Mouse (Mus musculus) neural tube, embryonic 15.5 days (tissue): Measurements from ENCODE around the gene Trip10. TPM values are rescaled to one million over a fixed set of nuclear protein-coding genes. Genes with fewer than 3 reads are reported as not detected.

Experiments used
- ATAC-seq: fragments of 200-750 bp; cut with Nextera tagmentation; 2 replicates; pipeline ENCODE4 v1.8.0; 2017; ENCODE audit warnings: mild to moderate bottlenecking, moderate TSS enrichment, moderate library complexity; ENCODE audit not compliant: low FRiP score
- H3K27ac ChIP-seq: fragments of 300-500 bp; sonication (generic); replicated peaks from 2 replicates; pipeline ENCODE4 v1.5.1; 2015; ENCODE audit warnings: mild to moderate bottlenecking, inconsistent platforms
- H3K27me3 ChIP-seq: fragments of 300-500 bp; sonication (generic); replicated peaks from 2 replicates; pipeline ENCODE4 v1.6.1; 2015; ENCODE audit warnings: inconsistent platforms
- H3K36me3 ChIP-seq: fragments of 300-500 bp; sonication (generic); 2 replicates; pipeline ENCODE4 v1.6.1; 2015; ENCODE audit warnings: inconsistent platforms
- H3K4me1 ChIP-seq: fragments of 300-500 bp; sonication (generic); 2 replicates; pipeline ENCODE4 v1.6.1; 2015; ENCODE audit warnings: inconsistent platforms
- H3K4me2 ChIP-seq: fragments of 300-500 bp; sonication (generic); 2 replicates; pipeline ENCODE4 v1.6.1; 2015; ENCODE audit warnings: inconsistent platforms, mild to moderate bottlenecking, moderate library complexity
- H3K4me3 ChIP-seq: fragments of 300-500 bp; sonication (generic); replicated peaks from 2 replicates; pipeline ENCODE4 v1.5.1; 2015; ENCODE audit warnings: mild to moderate bottlenecking, inconsistent platforms
- H3K9ac ChIP-seq: fragments of 300-500 bp; sonication (generic); replicated peaks from 2 replicates; pipeline ENCODE4 v1.6.1; 2015; ENCODE audit warnings: mild to moderate bottlenecking, inconsistent platforms
- H3K9me3 ChIP-seq: fragments of 300-500 bp; sonication (generic); replicated peaks from 2 replicates; pipeline ENCODE4 v1.6.1; 2016; ENCODE audit warnings: inconsistent platforms
- WGBS: fragments of 180-500 bp; shearing (Covaris S2); methylation state at CpG from one replicate; pipeline ENCODE4 v1.1.7; 2015; ENCODE audit warnings: mixed read lengths; 5-methylcytosine and 5-hydroxymethylcytosine counted together
- polyA plus RNA-seq: library from polyadenylated mRNA; unstranded; fragments of >200 nt; fragmentation: Nextera tagmentation; extraction: Ambion mirVana; gene quantifications from 2 replicates; pipeline ENCODE4 v1.2.1, GENCODE M21; 2015

Trip10 gene
- polyA plus RNA-seq, 1 experiment from 2014 or later = 9.3 TPM

DNA sequence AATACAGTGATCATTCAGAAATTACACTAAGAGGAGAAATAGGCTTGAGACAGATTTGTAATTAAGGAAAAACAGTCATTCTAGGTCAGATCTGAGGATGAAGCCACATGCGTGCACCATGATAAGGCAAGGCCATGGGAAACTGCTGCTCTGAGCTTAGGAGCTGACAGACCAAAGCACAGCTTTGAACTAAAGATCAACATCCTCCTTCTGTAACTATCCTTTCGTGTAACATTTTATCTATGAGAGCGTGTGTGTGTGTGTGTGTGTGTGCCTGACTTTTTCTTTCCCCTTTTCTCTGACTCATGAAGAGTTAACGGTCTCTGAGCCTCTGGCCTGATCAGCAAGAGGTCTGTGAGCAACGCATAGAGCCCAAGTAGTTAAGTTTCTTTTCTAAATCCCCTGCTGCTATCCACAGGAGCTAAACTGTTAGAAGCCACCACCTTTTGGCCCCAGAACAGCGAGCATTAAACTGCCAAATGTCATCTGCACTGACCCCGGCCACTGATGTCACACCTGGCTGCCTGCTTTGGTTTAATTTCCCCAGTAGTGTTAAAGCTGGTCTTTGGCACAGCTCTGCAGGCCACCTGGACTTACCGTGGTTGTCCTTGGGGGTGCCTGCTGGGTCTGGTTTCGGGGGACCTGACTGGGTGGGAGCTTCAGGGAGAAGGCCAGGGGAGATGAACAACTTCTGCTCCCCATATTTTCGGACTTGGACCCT lies 5.4 kb upstream of the Trip10 start:
- WGBS = 82% methylated on average over 10 of the region's 10 CpGs

DNA sequence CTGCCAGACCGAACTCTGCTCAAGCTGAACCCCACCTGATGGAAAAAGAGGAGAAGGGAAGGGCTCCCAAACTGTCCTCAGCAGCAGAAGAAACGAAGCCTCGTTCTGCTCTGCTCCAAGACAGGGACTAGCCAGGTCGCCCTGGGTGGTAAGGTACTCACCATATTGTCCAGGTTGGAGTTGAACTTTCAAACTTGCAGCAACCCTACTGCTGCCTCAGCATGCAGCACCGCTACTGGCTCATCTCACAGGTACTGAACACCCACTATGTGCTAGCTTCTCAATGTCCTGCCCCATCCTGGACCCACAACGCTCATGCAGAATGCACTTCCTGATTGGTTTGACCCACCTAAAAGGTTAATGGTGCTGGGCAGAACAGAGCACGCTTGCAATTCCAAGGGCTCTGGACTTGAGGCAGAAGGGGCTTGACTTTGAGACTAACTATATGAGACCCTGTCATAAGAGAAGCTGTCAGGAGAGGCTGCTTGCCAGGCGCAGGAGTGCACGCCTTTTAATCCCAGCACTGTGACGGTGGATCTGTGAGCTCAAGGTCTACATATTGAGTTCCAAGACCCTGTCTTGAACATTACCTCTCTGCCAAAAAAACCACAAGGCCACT lies 3.8 kb upstream of the Trip10 start:
- Histone ChIP-seq H3K4me2 (no peak overlapping the region), H3K4me3 (no peak overlapping the region), H3K9ac (no peak overlapping the region), H3K27me3 (no peaks in the 10 kb centered on the region), H3K4me1 (peaks cover 38% of the 10 kb centered on the region), H3K36me3 (peaks cover 14% of the 10 kb centered on the region), H3K27ac (no peak overlapping the region), H3K9me3 (no peaks in the 10 kb centered on the region)
- ATAC-seq = no peak
- 93% methylated on average over 10 of the region's 10 CpGs for WGBS

More for the DNA sequence above, 5.4 kb upstream of the Trip10 start:
- no peak for ATAC-seq
- Histone ChIP-seq H3K36me3 (peaks cover 14% of the 10 kb centered on the region), H3K9me3 (no peaks in the 10 kb centered on the region), H3K4me3 (no peak overlapping the region), H3K27ac (no peak overlapping the region), H3K9ac (no peak overlapping the region), H3K4me1 (peaks cover 21% of the 10 kb centered on the region), H3K27me3 (no peaks in the 10 kb centered on the region), H3K4me2 (no peak overlapping the region)

DNA sequence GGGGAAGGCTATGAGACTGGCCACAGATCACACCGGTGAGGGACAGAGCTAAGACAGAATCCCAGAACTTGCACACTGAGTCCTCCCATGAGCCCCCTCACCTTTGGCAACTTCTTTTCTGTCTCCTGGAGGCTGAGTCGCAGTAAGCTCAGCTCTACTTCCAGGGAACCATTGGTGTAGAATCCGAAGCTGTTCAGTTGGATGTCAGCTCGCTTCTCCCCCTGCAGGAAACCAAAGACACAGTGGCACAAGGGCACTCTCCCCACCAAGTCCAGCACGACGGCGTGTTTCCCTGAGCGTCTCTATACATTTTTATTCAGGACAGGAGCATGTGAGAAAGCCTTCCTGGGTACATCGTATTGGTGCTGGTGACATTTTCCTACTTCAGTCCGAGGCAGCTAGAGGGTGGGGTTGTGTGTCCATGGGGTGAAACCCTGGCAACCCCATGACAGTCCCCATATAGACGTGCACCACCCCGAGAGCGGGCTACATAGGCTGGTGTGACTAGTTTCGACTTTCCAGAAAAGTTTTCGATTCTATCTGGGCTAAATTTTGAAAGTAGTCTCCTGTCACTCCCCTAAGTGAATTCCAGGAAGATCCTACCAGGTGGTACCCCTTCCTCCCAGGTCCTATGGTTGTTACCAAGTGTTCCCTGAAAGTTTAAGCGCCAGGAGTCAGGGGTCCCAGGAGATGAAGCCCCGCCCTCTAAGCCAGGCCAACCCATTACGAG lies 2.4 kb upstream of the Trip10 start:
- Histone ChIP-seq H3K4me1 (peaks cover 43% of the 10 kb centered on the region), H3K36me3 (peaks cover 10% of the 10 kb centered on the region), H3K4me3 (peak overlapping the region; percentile 74), H3K9ac (peak overlapping the region; percentile 77), H3K4me2 (peak overlapping the region; percentile 64), H3K9me3 (no peaks in the 10 kb centered on the region), H3K27ac (peak overlapping the region; percentile 99), H3K27me3 (no peaks in the 10 kb centered on the region)
- peak; percentile 0; the same call in 1 of the 2 replicates for ATAC-seq
- WGBS = 6% methylated on average over 18 of the region's 18 CpGs

DNA sequence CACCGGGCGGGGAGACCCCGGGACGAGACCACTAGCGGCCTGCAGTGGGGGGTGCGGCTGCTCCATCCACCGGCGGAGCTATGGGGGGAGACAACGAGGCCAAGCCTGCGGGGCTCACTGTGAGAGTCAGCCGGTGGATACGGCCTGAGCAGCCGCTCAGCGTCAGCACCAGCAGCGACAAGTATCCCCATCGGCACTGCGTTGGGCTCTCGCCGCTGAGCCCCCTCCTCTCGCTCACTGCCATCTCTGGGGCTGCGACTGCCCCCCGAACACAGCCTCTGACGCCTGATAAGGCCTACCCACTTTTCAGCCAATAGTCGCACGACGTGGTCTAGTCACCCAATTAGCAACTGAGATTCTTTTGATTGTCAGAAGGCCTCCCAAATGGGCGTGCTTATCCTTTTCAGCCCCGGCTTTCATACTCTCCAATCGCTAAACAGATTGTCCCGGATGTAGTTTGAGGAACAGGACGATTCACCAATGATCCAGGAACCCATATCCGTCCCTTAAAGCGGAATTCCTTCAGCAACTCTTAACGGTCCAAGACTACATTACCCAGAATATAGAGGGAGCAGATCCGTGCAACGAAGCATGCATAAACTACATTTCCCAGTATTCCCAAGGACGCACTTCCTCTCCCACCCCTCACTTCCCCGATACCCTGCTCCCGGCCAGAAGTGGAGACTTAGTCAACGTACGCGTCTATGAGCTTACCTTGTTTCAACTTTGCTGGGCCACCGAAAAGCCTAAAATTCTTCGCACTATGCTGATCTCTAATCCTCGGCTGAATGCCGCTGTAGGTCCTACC lies 1.7 kb upstream of the Trip10 start:
- under 1% methylated on average over 46 of the region's 46 CpGs for WGBS
- peak overlapping the region; percentile 97 for H3K4me2 ChIP-seq
- H3K27ac ChIP-seq = peak overlapping the region; percentile 99
- H3K9me3 ChIP-seq = no peaks in the 10 kb centered on the region
- peak overlapping the region; percentile 74 for H3K4me3 ChIP-seq
- H3K27me3 ChIP-seq = no peaks in the 10 kb centered on the region
- peaks cover 43% of the 10 kb centered on the region for H3K4me1 ChIP-seq
- peak overlapping the region; percentile 77 for H3K9ac ChIP-seq
- ATAC-seq = peak; percentile 93
- peaks cover 4% of the 10 kb centered on the region for H3K36me3 ChIP-seq

DNA sequence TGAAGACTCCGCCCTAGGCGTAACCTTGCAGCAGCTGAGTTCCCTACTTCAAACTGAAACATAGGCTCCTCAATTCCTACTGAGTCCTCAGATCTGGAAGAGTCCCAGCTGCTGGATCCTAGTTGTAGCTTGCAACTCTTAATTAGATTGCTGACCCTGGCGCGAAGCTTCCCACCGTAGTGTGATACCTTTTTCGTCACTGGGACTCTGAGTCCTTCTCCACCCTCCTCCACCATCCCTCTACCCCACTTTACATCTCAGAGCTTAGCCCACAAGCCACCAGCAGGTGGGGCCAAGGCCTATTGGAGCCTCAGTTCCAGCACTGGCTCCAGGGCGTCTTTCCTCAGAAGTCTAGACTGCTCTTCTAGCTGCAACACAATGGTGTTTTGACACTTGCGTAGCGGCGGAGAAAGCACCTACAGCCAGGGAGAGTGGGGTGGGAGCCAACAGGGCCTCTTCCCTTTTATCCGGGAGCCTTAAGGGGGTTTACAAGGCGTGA lies 1.0 kb upstream of the Trip10 start, which contains the start of gene Gpr108:
Gene Gpr108 (minus strand): TSS at position 246 of the 499 bp plus-strand sequence.
- H3K4me1 ChIP-seq = peaks cover 43% of the 10 kb centered on the region
- H3K9ac ChIP-seq = peak within 1 kb of the TSS; percentile 77
- H3K4me3 ChIP-seq = peak within 1 kb of the TSS; percentile 74
- H3K36me3 ChIP-seq = no peaks in the 10 kb centered on the region; the same call in 1 of the 2 replicates
- WGBS = under 1% methylated on average over 12 of the region's 12 CpGs
- peak; percentile 80 for ATAC-seq
- peak within 1 kb of the TSS; percentile 99 for H3K27ac ChIP-seq
- H3K4me2 ChIP-seq = peak within 1 kb of the TSS; percentile 97
- no peaks in the 10 kb centered on the region for H3K9me3 ChIP-seq
- no peaks in the 10 kb centered on the region for H3K27me3 ChIP-seq

DNA sequence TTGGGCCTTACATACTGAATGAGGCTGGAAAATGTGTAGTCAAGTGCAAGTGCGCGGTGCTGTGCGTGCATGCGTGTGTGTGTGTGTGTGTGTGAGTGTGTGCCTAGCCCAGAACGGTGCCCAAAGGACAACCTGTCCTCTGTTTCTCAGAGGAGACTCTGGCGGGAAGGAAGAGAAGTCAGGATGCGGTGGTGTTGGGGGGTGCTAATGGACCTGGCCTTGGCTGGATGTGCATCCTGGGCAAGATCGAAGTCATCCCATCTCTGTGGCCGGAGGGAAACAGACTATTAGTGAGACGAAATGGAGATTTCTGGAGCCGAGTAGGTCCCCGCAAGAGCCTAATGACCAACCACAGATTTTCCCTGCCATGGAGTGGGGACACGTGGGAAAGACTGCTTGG lies 484 bp upstream of the Trip10 start:
- peak overlapping the region; percentile 53 for H3K4me3 ChIP-seq
- peaks cover 43% of the 10 kb centered on the region for H3K4me1 ChIP-seq
- peak overlapping the region; percentile 97 for H3K4me2 ChIP-seq
- WGBS = 7% methylated on average over 13 of the region's 13 CpGs
- H3K9ac ChIP-seq = peak overlapping the region; percentile 51
- peak overlapping the region; percentile 87 for H3K27ac ChIP-seq
- H3K9me3 ChIP-seq = no peaks in the 10 kb centered on the region
- H3K27me3 ChIP-seq = no peaks in the 10 kb centered on the region
- H3K36me3 ChIP-seq = no peaks in the 10 kb centered on the region; the same call in 1 of the 2 replicates
- ATAC-seq = 0 out of 2 replicates have a peak, but pooled peaks have one; percentile 0

DNA sequence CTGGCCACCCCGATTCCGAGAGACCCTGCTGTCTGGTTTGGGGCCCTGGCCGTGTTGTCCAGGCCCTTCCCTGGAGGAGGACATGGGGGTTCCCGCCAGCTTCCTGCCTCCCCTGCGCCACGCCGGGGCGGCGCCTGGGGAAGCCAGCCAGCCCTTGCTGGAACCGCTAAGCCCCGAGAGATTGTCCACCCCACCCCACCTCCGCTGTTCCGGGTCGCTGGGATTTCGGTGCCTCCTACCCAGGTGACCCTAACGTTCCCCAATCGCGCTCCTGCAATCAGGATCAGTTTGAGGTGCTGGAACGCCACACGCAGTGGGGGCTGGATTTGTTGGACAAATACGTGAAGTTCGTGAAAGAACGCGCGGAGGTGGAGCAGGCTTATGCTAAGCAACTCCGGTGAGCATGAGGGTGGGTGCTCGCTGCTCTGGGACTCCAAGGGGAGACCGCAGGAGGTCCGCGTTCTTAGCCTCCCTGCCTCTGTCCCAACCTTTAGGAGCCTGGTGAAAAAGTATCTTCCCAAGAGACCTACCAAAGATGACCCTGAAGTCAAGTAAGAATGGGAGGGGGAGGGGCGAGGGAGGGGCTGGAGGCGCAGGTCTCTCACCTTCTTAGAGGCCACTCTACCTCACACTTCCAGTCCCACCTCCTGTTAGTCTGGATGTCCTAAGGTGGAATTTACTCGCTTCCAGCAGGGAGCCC lies 1.4 kb downstream of the Trip10 start:
- Histone ChIP-seq H3K27ac (no peak overlapping the region), H3K9ac (peak overlapping the region; percentile 51)
- no peak for ATAC-seq

DNA sequence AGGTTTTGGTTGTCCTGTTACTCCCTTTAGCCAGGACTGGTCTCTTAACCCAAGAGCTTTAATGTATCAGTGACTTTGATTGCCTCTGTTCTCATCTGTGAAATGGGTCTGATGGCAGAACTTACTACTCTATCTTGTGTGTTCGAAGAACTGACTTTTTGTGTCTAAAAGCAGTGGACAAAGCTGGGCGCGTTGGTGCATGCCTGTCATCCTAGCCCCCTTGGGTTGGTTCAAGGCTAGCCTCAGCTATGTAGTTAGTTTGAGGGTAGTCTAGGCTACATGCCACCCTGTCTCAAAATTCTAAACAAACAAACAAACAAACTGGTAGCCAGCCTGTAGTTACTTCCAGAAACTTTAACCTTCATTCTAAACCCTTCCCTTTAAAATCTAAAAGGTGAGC lies 2.2 kb downstream of the Trip10 start:
- Histone ChIP-seq H3K4me1 (peaks cover 33% of the 10 kb centered on the region), H3K9me3 (no peaks in the 10 kb centered on the region), H3K4me3 (no peak overlapping the region), H3K36me3 (no peaks in the 10 kb centered on the region; the same call in 1 of the 2 replicates), H3K27ac (no peak overlapping the region), H3K4me2 (no peak overlapping the region), H3K27me3 (no peaks in the 10 kb centered on the region), H3K9ac (no peak overlapping the region)
- ATAC-seq = no peak
- WGBS = 99% methylated on average over 3 of the region's 3 CpGs

More for the DNA sequence above, 1.4 kb downstream of the Trip10 start:
- H3K4me3 ChIP-seq = peak overlapping the region; percentile 53
- H3K36me3 ChIP-seq = no peaks in the 10 kb centered on the region; the same call in 1 of the 2 replicates
- H3K9me3 ChIP-seq = no peaks in the 10 kb centered on the region
- 3% methylated on average over 33 of the region's 33 CpGs for WGBS
- no peaks in the 10 kb centered on the region for H3K27me3 ChIP-seq
- H3K4me1 ChIP-seq = peaks cover 39% of the 10 kb centered on the region
- peak overlapping the region; percentile 97 for H3K4me2 ChIP-seq

DNA sequence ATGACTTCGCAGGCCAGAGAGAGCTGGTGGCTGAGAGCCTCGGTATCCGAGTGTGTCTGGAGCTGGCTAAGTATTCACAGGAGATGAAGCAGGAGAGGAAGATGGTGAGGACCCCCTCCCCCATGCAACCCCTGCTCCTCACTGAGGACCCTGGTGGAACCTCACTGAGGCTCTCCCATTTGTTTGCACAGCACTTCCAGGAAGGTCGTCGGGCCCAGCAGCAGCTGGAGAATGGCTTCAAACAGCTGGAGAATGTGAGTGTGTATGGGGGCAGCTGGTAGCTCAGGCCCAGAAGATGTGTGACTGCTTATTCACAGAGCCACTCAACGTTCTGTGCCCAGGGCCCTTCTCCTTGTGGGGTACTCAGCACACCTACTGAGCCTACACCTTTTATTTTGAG lies 4.1 kb downstream of the Trip10 start:
- WGBS = 86% methylated on average over 6 of the region's 6 CpGs
- no peak overlapping the region for H3K9ac ChIP-seq
- no peaks in the 10 kb centered on the region; the same call in 1 of the 2 replicates for H3K36me3 ChIP-seq
- peaks cover 26% of the 10 kb centered on the region for H3K4me1 ChIP-seq
- no peak overlapping the region for H3K4me3 ChIP-seq
- no peak overlapping the region for H3K4me2 ChIP-seq
- no peak for ATAC-seq
- no peak overlapping the region for H3K27ac ChIP-seq
- no peaks in the 10 kb centered on the region for H3K27me3 ChIP-seq
- no peaks in the 10 kb centered on the region for H3K9me3 ChIP-seq

DNA sequence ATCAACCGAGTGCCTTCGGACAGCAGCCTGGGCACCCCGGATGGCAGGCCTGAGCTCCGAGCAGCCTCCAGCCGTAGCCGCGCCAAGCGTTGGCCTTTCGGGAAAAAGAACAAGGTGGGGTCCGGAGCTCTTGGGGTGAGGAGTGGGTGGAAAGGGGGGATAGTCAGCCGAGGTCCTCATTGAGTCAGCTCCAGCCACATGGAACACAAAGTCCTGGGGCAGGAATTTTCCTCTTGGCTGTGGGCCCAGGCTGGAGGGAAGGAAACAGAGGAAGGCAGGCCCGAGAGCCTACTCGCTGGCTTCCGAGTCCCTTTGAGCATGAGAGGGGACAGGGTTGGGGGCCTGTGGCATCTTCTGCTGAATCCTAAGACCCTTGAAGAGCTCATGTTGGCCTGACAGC lies 6.1 kb downstream of the Trip10 start:
- WGBS = 95% methylated on average over 14 of the region's 14 CpGs
- H3K27me3 ChIP-seq = no peaks in the 10 kb centered on the region
- no peak overlapping the region for H3K27ac ChIP-seq
- H3K4me3 ChIP-seq = no peak overlapping the region
- no peaks in the 10 kb centered on the region for H3K9me3 ChIP-seq
- H3K9ac ChIP-seq = no peak overlapping the region
- H3K4me1 ChIP-seq = peaks cover 6% of the 10 kb centered on the region
- H3K36me3 ChIP-seq = no peaks in the 10 kb centered on the region; the same call in 1 of the 2 replicates
- H3K4me2 ChIP-seq = no peak overlapping the region
- no peak for ATAC-seq
